Mouse (Mus musculus): ENCODE results near the gene Spen. TPM values are rescaled to one million over a fixed set of nuclear protein-coding genes. Genes with fewer than 3 reads are reported as not detected.
A peak's percentile ranks its signal among the peaks of the same experiment; 100 is the strongest.

Spen gene
- 17.6 and 22.0 TPM in 2 replicates for polyA plus RNA-seq (2014; fragmentation: Nextera tagmentation; extraction: Ambion mirVana)

DNA sequence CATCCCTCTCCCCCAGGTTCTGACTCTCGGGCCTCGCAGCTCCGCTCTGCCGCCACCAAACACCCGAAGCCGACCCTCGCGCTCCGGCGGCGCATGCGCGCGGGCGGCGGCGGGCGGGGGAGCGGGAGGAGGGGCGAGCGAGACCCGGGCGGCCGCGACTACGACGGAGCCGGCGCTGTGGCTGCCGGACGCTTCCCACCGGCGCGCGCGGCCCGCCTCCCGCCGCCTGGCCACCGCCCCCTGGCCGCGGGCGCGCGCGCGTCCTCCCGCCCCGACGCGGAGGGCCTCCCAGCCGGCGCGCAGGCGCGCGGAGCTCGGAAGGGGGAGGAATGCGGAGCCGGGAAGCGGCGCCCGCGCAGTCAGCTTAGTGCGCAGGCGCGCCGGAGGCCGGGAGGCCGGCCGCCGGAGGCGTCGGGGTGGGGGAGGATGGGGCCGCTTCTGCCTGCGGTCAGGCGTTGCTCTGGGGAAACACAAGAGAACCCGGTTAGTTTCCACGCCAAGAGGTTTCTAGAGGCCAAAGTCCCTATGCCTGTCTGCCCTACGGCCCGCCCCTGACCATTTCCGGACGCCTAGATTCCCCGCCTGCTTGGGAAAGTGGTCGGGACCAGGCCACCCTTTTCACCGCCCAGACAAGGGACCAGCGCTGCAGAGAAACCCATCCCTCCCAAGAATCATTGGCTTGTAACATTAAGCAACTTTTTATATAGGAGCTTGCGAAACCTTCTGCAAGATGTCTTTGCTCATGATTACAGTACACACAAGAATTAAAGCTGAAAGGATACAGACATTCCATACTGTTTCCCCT is at the start of gene Spen:
Spen (minus strand) TSS at position 190 of the 805 bp plus-strand sequence.
- peak within 1 kb of the TSS; percentile 88 for H3K4me2 ChIP-seq (replicated peaks; ENCODE audit: low read depth, low read length)
- WGBS, result under 1% methylated on average over 49 of the region's 88 CpGs
- no peaks in the 10 kb centered on the region for H3K9me3 ChIP-seq (ENCODE audit: control insufficient read depth, low read length)

DNA sequence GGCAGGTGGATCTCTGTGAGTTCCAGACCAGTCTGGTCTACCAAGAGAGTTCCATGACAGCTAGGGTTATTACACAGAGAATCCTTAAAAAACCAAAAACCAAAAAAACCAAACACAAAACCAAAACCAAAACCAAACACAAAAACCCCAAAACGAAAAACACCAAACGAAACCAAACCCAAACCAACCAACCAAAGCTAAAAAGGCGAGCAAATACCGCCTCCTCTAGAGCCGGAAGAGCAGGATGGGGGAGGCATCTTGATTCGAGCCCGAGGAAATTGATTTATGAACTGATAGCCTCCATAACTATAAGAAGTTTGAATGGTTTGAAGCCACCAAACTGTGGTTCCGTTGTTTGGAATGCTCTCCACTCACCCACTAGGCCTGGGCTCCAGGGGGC is 45.5 kb upstream of the Spen start:
- no peak overlapping the region for H3K4me2 ChIP-seq (replicated peaks; ENCODE audit: low read depth, low read length)
- no peak overlapping the region for H3K9ac ChIP-seq (ENCODE audit: low read depth, low read length)
- H3K4me1 ChIP-seq (replicated peaks; ENCODE audit: control insufficient read depth, insufficient read depth, low read length), result no peaks in the 10 kb centered on the region
- H3K36me3 ChIP-seq (ENCODE audit: control insufficient read depth, insufficient read depth, low read length), result no peaks in the 10 kb centered on the region
- no peak for DNase-seq (ENCODE audit: low spot score)
- H3K9me3 ChIP-seq (ENCODE audit: control insufficient read depth, low read length), result no peaks in the 10 kb centered on the region
- 96% methylated on average over 8 of the region's 8 CpGs for WGBS
- no peaks in the 10 kb centered on the region for H3K27me3 ChIP-seq (ENCODE audit: control insufficient read depth, insufficient read depth, low read length)
- H3K27ac ChIP-seq (ENCODE audit: low read depth, low read length), result no peak overlapping the region
- no peak overlapping the region for H3K4me3 ChIP-seq (ENCODE audit: low read depth, low read length)
- no peak for ATAC-seq (ENCODE audit: low FRiP score)

More for the DNA sequence above, at the start of gene Spen:
- Histone ChIP-seq H3K27ac (ENCODE audit: low read depth, low read length) (peak within 1 kb of the TSS; percentile 97), H3K4me3 (ENCODE audit: low read depth, low read length) (peak within 1 kb of the TSS; percentile 99), H3K27me3 (ENCODE audit: control insufficient read depth, insufficient read depth, low read length) (no peaks in the 10 kb centered on the region), H3K9ac (ENCODE audit: low read depth, low read length) (peak within 1 kb of the TSS; percentile 94), H3K4me1 (replicated peaks; ENCODE audit: control insufficient read depth, insufficient read depth, low read length) (no peaks in the 10 kb centered on the region; the same call in 1 of the 2 replicates), H3K36me3 (ENCODE audit: control insufficient read depth, insufficient read depth, low read length) (no peaks in the 10 kb centered on the region)
- DNase-seq (ENCODE audit: low spot score) (peak; percentile 98), ATAC-seq (ENCODE audit: low FRiP score) (peak; percentile 74)

DNA sequence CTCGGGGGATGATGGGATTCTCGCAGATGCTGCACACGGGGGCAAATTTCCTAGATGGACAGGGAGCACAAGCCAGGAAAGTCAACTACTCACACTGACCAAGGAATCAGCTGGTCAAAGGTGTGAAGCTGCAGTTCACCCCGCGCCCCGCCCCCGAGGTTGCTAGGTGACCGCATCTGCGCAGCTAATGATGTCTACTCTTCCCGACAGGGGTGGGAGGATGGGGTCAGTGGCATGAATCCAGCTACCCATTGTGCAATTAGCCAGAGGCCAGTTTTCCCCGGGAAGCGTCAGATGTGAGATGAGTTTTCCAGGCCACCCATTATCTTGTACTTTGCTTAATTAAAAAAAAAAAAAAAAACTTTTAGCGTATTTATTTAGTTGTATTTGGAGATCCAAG is 42.7 kb upstream of the Spen start:
- Histone ChIP-seq H3K27me3 (ENCODE audit: control insufficient read depth, insufficient read depth, low read length) (no peaks in the 10 kb centered on the region), H3K9me3 (ENCODE audit: control insufficient read depth, low read length) (no peaks in the 10 kb centered on the region), H3K36me3 (ENCODE audit: control insufficient read depth, insufficient read depth, low read length) (no peaks in the 10 kb centered on the region), H3K4me3 (ENCODE audit: low read depth, low read length) (no peak overlapping the region), H3K9ac (ENCODE audit: low read depth, low read length) (no peak overlapping the region), H3K4me2 (replicated peaks; ENCODE audit: low read depth, low read length) (no peak overlapping the region), H3K27ac (ENCODE audit: low read depth, low read length) (no peak overlapping the region), H3K4me1 (replicated peaks; ENCODE audit: control insufficient read depth, insufficient read depth, low read length) (no peaks in the 10 kb centered on the region)
- 86% methylated on average over 13 of the region's 13 CpGs for WGBS
- DNase-seq (ENCODE audit: low spot score) (no peak), ATAC-seq (ENCODE audit: low FRiP score) (no peak)

DNA sequence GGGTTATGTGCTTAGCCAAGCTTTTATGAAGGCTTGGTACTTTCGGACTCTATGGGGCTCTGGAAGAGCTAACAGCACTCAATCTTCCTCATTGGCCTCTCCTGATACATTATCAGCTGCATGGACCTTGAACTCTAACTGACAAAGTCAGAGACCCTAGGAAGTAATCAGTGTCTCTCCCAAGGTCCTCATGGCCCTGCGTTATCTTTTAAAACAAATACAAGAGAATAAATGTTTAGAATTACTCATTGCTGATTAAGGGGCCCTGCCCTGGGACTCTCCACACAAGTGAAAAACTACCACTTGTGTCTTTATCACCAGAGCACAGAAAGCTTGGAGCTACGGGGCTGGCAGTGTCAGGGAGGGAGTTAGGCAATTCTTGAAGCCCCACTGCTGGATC is 40.4 kb upstream of the Spen start:
- H3K4me1 ChIP-seq (replicated peaks; ENCODE audit: control insufficient read depth, insufficient read depth, low read length), result no peaks in the 10 kb centered on the region
- WGBS, result 86% methylated on average over 3 of the region's 3 CpGs

DNA sequence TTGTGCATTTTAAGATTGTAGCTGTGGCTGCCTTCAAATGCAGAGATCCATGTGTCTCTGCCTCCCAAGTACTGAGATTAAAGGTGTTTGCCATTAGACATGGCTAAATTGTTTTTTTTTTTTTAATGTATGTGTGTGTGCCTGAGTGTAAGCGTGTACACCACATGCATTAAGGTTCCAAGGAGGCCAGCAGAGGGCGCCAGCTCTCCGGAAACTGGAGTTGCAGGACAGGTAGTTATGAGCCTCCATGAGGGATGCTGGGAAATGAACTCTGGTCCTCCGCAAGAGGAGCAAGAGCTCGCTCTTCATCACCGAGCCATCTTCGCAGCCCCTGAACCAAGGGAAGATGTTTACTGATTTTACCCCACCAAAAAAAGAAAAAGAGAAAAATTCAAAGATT is 38.5 kb upstream of the Spen start:
- Histone ChIP-seq H3K27ac (ENCODE audit: low read depth, low read length) (no peak overlapping the region), H3K36me3 (ENCODE audit: control insufficient read depth, insufficient read depth, low read length) (no peaks in the 10 kb centered on the region), H3K4me3 (ENCODE audit: low read depth, low read length) (no peak overlapping the region), H3K27me3 (ENCODE audit: control insufficient read depth, insufficient read depth, low read length) (no peaks in the 10 kb centered on the region), H3K9me3 (ENCODE audit: control insufficient read depth, low read length) (no peaks in the 10 kb centered on the region), H3K9ac (ENCODE audit: low read depth, low read length) (no peak overlapping the region), H3K4me2 (replicated peaks; ENCODE audit: low read depth, low read length) (no peak overlapping the region), H3K4me1 (replicated peaks; ENCODE audit: control insufficient read depth, insufficient read depth, low read length) (no peaks in the 10 kb centered on the region)
- WGBS, result 93% methylated on average over 7 of the region's 7 CpGs
- DNase-seq (ENCODE audit: low spot score) (no peak), ATAC-seq (ENCODE audit: low FRiP score) (no peak)

More for the DNA sequence above, 40.4 kb upstream of the Spen start:
- no peak overlapping the region for H3K27ac ChIP-seq (ENCODE audit: low read depth, low read length)
- no peaks in the 10 kb centered on the region for H3K36me3 ChIP-seq (ENCODE audit: control insufficient read depth, insufficient read depth, low read length)
- no peaks in the 10 kb centered on the region for H3K9me3 ChIP-seq (ENCODE audit: control insufficient read depth, low read length)
- no peaks in the 10 kb centered on the region for H3K27me3 ChIP-seq (ENCODE audit: control insufficient read depth, insufficient read depth, low read length)
- ATAC-seq (ENCODE audit: low FRiP score) (no peak), DNase-seq (ENCODE audit: low spot score) (no peak)
- no peak overlapping the region for H3K9ac ChIP-seq (ENCODE audit: low read depth, low read length)
- H3K4me3 ChIP-seq (ENCODE audit: low read depth, low read length), result no peak overlapping the region
- no peak overlapping the region for H3K4me2 ChIP-seq (replicated peaks; ENCODE audit: low read depth, low read length)

DNA sequence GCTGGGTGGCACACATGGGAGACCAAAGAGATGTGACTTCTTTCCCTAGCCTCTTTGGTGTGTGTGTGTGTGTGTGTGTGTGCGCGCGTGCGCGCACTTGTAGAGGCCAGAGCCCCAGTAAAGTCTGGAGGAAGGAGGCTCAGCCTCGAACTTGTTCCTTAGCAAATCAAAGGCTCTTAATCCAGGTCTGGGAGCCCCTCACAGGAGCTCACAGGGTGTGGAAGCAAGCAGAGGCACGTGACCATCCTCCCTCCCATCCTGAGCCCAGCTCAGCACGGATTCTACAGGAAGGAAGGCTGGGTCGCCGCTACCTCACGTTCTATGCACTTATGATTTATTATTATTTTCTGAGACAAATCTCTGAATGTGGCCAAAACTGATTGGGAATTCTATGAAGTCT is 38.0 kb upstream of the Spen start:
- Histone ChIP-seq H3K4me1 (replicated peaks; ENCODE audit: control insufficient read depth, insufficient read depth, low read length) (no peaks in the 10 kb centered on the region), H3K27me3 (ENCODE audit: control insufficient read depth, insufficient read depth, low read length) (no peaks in the 10 kb centered on the region), H3K9ac (ENCODE audit: low read depth, low read length) (no peak overlapping the region), H3K27ac (ENCODE audit: low read depth, low read length) (no peak overlapping the region), H3K36me3 (ENCODE audit: control insufficient read depth, insufficient read depth, low read length) (no peaks in the 10 kb centered on the region), H3K9me3 (ENCODE audit: control insufficient read depth, low read length) (no peaks in the 10 kb centered on the region), H3K4me2 (replicated peaks; ENCODE audit: low read depth, low read length) (no peak overlapping the region), H3K4me3 (ENCODE audit: low read depth, low read length) (no peak overlapping the region)
- 78% methylated on average over 11 of the region's 11 CpGs for WGBS
- DNase-seq (ENCODE audit: low spot score) (no peak), ATAC-seq (ENCODE audit: low FRiP score) (no peak)

DNA sequence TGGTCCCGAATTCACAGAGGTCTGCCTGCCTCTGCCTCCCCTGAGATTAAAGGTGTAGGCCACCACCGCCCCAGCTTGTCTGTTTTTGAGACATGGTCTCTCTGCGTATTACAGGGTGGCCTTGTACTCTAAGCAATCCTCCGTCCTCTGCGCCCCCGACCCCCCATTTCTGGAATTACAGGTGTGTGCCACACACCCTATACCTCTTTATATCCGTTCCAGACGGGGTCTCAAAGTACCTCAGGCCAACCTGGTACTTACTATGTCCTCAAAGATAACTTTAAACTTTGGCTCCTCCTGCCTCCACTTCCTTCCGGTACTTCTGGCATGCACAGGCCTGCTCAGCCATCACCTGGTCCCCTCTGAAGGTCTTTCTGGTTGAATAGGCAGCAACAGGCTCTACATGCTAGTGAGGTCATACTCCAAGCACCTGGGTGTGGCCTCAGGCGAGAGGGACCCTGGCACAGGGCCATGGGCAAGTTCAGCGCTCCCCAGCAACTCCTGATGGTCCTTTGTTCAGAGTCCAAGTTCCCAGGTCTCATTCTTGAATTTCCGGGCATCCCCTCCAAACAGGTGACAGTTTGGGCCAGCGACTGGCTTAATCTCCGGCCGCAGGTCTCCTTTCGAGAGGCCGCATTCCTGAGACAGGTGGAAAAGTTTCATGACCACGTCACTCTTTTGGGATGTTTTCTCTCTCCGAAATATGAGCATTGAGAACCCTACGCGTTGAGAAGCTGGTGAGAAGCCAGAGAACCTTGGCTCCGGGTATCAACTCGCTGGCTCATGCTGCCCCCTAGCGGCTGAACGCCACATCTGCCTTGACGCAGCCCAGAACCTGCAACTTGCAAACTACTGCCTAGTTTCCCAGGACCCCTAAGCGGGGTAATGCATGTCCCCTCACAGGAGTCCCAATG is 36.6 kb upstream of the Spen start:
- no peaks in the 10 kb centered on the region for H3K4me1 ChIP-seq (replicated peaks; ENCODE audit: control insufficient read depth, insufficient read depth, low read length)
- no peak overlapping the region for H3K4me3 ChIP-seq (ENCODE audit: low read depth, low read length)
- no peaks in the 10 kb centered on the region for H3K27me3 ChIP-seq (ENCODE audit: control insufficient read depth, insufficient read depth, low read length)
- H3K27ac ChIP-seq (ENCODE audit: low read depth, low read length), result no peak overlapping the region
- H3K36me3 ChIP-seq (ENCODE audit: control insufficient read depth, insufficient read depth, low read length), result no peaks in the 10 kb centered on the region
- no peaks in the 10 kb centered on the region for H3K9me3 ChIP-seq (ENCODE audit: control insufficient read depth, low read length)
- no peak overlapping the region for H3K4me2 ChIP-seq (replicated peaks; ENCODE audit: low read depth, low read length)
- H3K9ac ChIP-seq (ENCODE audit: low read depth, low read length), result no peak overlapping the region
- WGBS, result 47% methylated on average over 27 of the region's 27 CpGs
- ATAC-seq (ENCODE audit: low FRiP score), result no peak
- DNase-seq (ENCODE audit: low spot score), result peak; percentile 90

DNA sequence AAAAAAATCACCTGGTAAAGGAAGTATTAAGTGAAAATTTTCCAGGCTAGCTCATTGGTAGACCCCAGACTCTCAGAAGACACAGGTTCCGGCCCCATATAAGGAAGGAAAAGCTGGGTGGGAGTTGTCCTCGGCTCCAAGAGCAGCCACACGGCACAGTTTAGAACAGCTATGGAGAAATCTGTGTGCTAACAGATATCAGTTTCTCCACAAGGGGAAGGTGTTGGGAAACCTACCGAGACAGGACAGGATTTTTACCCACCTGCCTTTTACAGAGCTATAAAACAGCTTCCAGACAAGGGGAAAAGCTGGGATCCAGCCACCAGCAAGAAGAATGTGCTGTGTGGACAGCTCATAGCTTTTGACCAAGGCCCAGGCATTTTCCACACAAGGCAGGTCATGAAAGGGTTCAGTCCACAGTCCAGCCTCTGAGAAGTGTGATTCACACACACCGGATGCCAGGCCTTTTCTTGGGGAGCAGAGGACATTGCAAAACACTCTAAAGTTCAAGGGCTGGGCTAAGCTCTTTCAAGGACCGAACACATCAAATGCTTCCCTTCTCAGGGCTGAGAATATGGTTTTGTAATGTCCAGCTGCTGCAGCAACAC is 35.1 kb upstream of the Spen start:
- no peaks in the 10 kb centered on the region for H3K36me3 ChIP-seq (ENCODE audit: control insufficient read depth, insufficient read depth, low read length)
- no peak overlapping the region for H3K27ac ChIP-seq (ENCODE audit: low read depth, low read length)
- ATAC-seq (ENCODE audit: low FRiP score) (no peak), DNase-seq (ENCODE audit: low spot score) (no peak)
- H3K4me2 ChIP-seq (replicated peaks; ENCODE audit: low read depth, low read length), result no peak overlapping the region
- no peaks in the 10 kb centered on the region for H3K27me3 ChIP-seq (ENCODE audit: control insufficient read depth, insufficient read depth, low read length)
- no peak overlapping the region for H3K9ac ChIP-seq (ENCODE audit: low read depth, low read length)
- 78% methylated on average over 6 of the region's 6 CpGs for WGBS
- H3K4me3 ChIP-seq (ENCODE audit: low read depth, low read length), result no peak overlapping the region
- H3K4me1 ChIP-seq (replicated peaks; ENCODE audit: control insufficient read depth, insufficient read depth, low read length), result no peaks in the 10 kb centered on the region
- no peaks in the 10 kb centered on the region for H3K9me3 ChIP-seq (ENCODE audit: control insufficient read depth, low read length)
